Mouse (Mus musculus) C2C12 (cell line): Measurements from ENCODE around the gene Egfl8. TPM values are rescaled to one million over a fixed set of nuclear protein-coding genes. Genes with fewer than 3 reads are reported as not detected.

Experiments
- H3K27me3 ChIP-seq: one replicate; pipeline ENCODE4 v1.6.1; 2011; ENCODE audit not compliant: control insufficient read depth, insufficient read depth, insufficient read length
- H3K36me3 ChIP-seq: one replicate; pipeline ENCODE4 v1.6.1; 2011; ENCODE audit not compliant: control insufficient read depth, insufficient read depth
- H3K4me3 ChIP-seq: one replicate; pipeline ENCODE4 v1.5.1; 2011; ENCODE audit warnings: mild to moderate bottlenecking, control low read depth; ENCODE audit not compliant: poor library complexity, insufficient read depth, severe bottlenecking
- H3K79me2 ChIP-seq: one replicate; pipeline ENCODE4 v1.6.1; 2011; ENCODE audit not compliant: control insufficient read depth, insufficient read depth
- H3K79me3 ChIP-seq: one replicate; pipeline ENCODE4 v1.6.1; 2011; ENCODE audit warnings: low read depth, control low read depth
- H3ac ChIP-seq: one replicate; pipeline ENCODE3; 2011; ENCODE audit warnings: low read depth; ENCODE audit not compliant: control insufficient read depth, insufficient read length
- CEBPB ChIP-seq: IDR thresholded peaks from one replicate; pipeline ENCODE4 v1.6.1; 2011; ENCODE audit warnings: low read depth, mild to moderate bottlenecking, control low read depth, moderate library complexity
- CTCF ChIP-seq: IDR thresholded peaks from one replicate; pipeline ENCODE4 v1.5.1; 2011; ENCODE audit not compliant: control insufficient read depth, insufficient read depth, insufficient read length
- FOSL1 ChIP-seq: IDR thresholded peaks from one replicate; pipeline ENCODE4 v1.8.0; 2011; ENCODE audit warnings: mild to moderate bottlenecking, low read length; ENCODE audit not compliant: poor library complexity, insufficient read depth, severe bottlenecking
- MAX ChIP-seq: IDR thresholded peaks from one replicate; pipeline ENCODE4 v1.6.1; 2011; ENCODE audit warnings: mild to moderate bottlenecking, control low read depth
- MYOD1 ChIP-seq: IDR thresholded peaks from one replicate; pipeline ENCODE4 v1.6.1; 2011; ENCODE audit warnings: low read depth; ENCODE audit not compliant: control insufficient read depth, insufficient read length
- MYOG ChIP-seq: IDR thresholded peaks from one replicate; pipeline ENCODE4 v1.6.1; 2011; ENCODE audit not compliant: control insufficient read depth, insufficient read length; ENCODE audit errors: extremely low read depth
- USF1 ChIP-seq: IDR thresholded peaks from one replicate; pipeline ENCODE4 v1.6.1; 2011; ENCODE audit warnings: low read depth, mild to moderate bottlenecking, control low read depth, moderate library complexity
- polyA plus RNA-seq: library from polyadenylated mRNA; unstranded; fragments of >200 nt; fragmentation: generic; extraction: Trizol; gene quantifications from one replicate; pipeline ENCODE4 v1.2.1, GENCODE M21; 2012; ENCODE audit warnings: missing spikeins

Egfl8 gene
- polyA plus RNA-seq, 1 experiment: 0.22 TPM

- peak within 1 kb of the TSS; percentile 63 for H3K4me3 ChIP-seq
- TF ChIP-seq USF1: no peak
Observed at GRCm38 (mm10) chr17:34603375-34604060, 12.3 kb downstream of the Egfl8 start, which contains the start of gene Rnf5. Gene Rnf5, minus strand, starts transcription at chr17:34603690.

GRCm38 (mm10) chr17:34601796-34602195 is 14.0 kb downstream of the Egfl8 start:
- H3ac ChIP-seq: no peak overlapping the region
- H3K79me2 ChIP-seq: peaks cover 22% of the 10 kb centered on the region
- H3K27me3 ChIP-seq: no peaks in the 10 kb centered on the region
- no peak overlapping the region for H3K4me3 ChIP-seq
- TF ChIP-seq MAX (no peak), CTCF (no peak), CEBPB (no peak), USF1 (no peak), FOSL1 (no peak), MYOG (no peak), MYOD1 (no peak)
- H3K79me3 ChIP-seq: peaks cover 9% of the 10 kb centered on the region
- peaks cover 4% of the 10 kb centered on the region for H3K36me3 ChIP-seq

More at GRCm38 (mm10) chr17:34603375-34604060, 12.3 kb downstream of the Egfl8 start, which contains the start of gene Rnf5:
- no peaks in the 10 kb centered on the region for H3K27me3 ChIP-seq
- peak within 1 kb of the TSS; percentile 85 for H3ac ChIP-seq
- H3K36me3 ChIP-seq: peaks cover 4% of the 10 kb centered on the region
- H3K79me3 ChIP-seq: peaks cover 20% of the 10 kb centered on the region
- peaks cover 39% of the 10 kb centered on the region for H3K79me2 ChIP-seq

- Histone ChIP-seq H3ac (no peak overlapping the region), H3K79me2 (peaks cover 14% of the 10 kb centered on the region), H3K36me3 (peaks cover 13% of the 10 kb centered on the region), H3K79me3 (peaks cover 1% of the 10 kb centered on the region), H3K4me3 (no peak overlapping the region), H3K27me3 (no peaks in the 10 kb centered on the region)
- no peak for TF ChIP-seq MYOD1
- TF ChIP-seq MYOG: no peak
- no peak for TF ChIP-seq USF1
- TF ChIP-seq CEBPB: no peak
- no peak for TF ChIP-seq FOSL1
- no peak for TF ChIP-seq MAX
- TF ChIP-seq CTCF: no peak
Observed at GRCm38 (mm10) chr17:34599891-34600290, 15.9 kb downstream of the Egfl8 start.

GRCm38 (mm10) chr17:34597566-34598095 is 18.1 kb downstream of the Egfl8 start, which contains the start of gene Ager:
Gene Ager, plus strand, starts transcription at chr17:34597862.
- no peak for TF ChIP-seq CTCF
- H3K36me3 ChIP-seq: peaks cover 18% of the 10 kb centered on the region

GRCm38 (mm10) chr17:34596098-34596497 is 19.7 kb downstream of the Egfl8 start:
- Histone ChIP-seq H3K79me2 (peaks cover 20% of the 10 kb centered on the region), H3K79me3 (peaks cover 2% of the 10 kb centered on the region), H3ac (no peak overlapping the region), H3K4me3 (no peak overlapping the region), H3K36me3 (peaks cover 18% of the 10 kb centered on the region), H3K27me3 (no peaks in the 10 kb centered on the region)
- no peak for TF ChIP-seq FOSL1
- no peak for TF ChIP-seq CTCF
- no peak for TF ChIP-seq MYOG
- no peak for TF ChIP-seq USF1
- no peak for TF ChIP-seq MAX
- TF ChIP-seq MYOD1: no peak

More at GRCm38 (mm10) chr17:34597566-34598095, 18.1 kb downstream of the Egfl8 start, which contains the start of gene Ager:
- Histone ChIP-seq H3K79me3 (peaks cover 3% of the 10 kb centered on the region), H3K79me2 (peaks cover 27% of the 10 kb centered on the region), H3K4me3 (no peak within 1 kb of the TSS), H3K27me3 (no peaks in the 10 kb centered on the region), H3ac (no peak within 1 kb of the TSS)

GRCm38 (mm10) chr17:34593752-34594525 is 21.8 kb downstream of the Egfl8 start:
- no peaks in the 10 kb centered on the region for H3K27me3 ChIP-seq
- peak overlapping the region; percentile 59 for H3K4me3 ChIP-seq
- peaks cover 2% of the 10 kb centered on the region for H3K79me3 ChIP-seq
- TF ChIP-seq USF1: no peak
- peak; percentile 58 for TF ChIP-seq MYOD1
- TF ChIP-seq FOSL1: no peak
- H3K36me3 ChIP-seq: peaks cover 14% of the 10 kb centered on the region
- H3ac ChIP-seq: peak overlapping the region; percentile 3
- peaks cover 20% of the 10 kb centered on the region for H3K79me2 ChIP-seq
